Mouse (Mus musculus): ENCODE data around the gene Kif17.

DNA sequence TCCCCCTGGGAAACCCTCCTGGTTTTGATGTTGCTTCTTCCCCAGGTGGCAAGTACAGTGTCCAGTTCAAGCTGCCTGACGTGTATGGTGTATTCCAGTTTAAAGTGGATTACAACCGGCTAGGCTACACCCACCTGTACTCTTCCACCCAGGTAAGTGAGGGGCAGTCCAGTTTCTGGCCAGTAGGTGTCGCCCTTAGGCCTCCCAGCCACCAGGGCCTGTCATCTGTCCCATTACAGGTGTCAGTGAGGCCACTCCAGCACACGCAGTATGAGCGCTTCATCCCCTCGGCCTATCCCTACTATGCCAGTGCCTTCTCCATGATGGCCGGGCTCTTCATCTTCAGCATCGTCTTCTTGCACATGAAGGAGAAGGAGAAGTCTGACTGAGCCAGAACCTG is 61.4 kb downstream of the Kif17 start:
- TF ChIP-seq CTCF (IDR thresholded peaks at IDR 0.05; ENCODE audit: low read depth, low read length) (peak; percentile 90), POLR2AphosphoS5 (IDR thresholded peaks at IDR 0.05; ENCODE audit: insufficient replicate concordance, low read depth, low read length) (no peak)
